Mouse (Mus musculus): ENCODE results near the gene Pou4f1. TPM values are rescaled to one million over a fixed set of nuclear protein-coding genes. Genes with fewer than 3 reads are reported as not detected.
"Not testable (repeated sequence)": the region's sequence is repeated elsewhere in the genome, so short reads cannot be mapped to it uniquely, and the experiment has no call there.

Gene Pou4f1
- polyA plus RNA-seq (2012; rRNA removed): 0.01 and 0.08 TPM in 2 replicates

DNA sequence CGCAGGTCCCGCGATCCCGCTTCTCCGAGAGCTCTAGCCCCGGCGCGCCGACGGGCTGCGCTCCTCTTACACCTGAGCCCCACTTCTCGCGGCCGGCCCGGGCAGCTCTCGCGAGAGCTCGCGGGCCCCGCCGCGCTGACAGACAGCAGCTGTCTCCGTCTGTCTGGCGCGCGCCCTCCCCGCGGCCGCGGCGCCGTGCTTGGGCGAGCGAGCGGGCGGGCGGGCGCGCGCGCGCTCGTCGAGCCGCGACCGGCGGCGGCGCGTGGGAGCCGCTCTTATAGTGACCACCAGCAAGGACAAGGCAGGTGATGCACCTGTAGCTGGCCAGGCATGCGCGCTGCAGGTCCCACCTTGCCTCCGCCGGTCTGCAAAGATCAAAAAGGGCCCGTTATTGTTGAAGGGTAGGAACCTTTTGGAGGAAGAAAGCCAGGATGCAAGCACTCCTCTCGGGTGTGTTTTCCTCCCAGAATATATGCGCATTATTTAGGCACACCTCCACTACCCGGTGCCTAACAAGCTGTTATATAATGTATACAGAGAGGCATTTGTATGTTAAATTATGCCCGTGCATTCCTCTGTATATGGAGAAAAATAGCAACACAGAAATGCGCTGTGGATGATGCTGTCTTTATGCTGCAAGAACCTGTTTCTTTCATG is at the start of gene Pou4f1:
Gene Pou4f1, minus strand, starts transcription at position 34 of the 657 bp plus-strand sequence.
- no peak for DNase-seq (ENCODE audit: low spot score)

DNA sequence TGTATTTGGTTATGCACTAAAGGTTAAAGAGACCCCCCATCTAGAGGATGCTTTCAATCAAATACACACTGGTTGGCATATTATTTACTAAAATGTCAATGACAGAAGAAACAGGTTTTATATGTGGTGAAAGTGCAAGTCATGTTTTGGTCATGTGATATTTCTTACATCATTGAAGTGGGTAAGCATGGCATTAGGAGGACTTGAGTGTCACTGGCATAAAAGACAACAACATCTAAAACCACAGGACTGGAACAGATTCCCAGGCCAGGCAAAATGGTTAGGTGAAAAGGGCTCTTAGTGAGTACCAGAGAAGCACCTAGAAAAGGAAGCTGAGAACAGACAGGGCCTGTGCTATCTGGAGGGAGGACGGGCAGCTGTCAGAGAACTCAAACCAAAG is 43.9 kb upstream of the Pou4f1 start:
- DNase-seq (ENCODE audit: low spot score): no peak

DNA sequence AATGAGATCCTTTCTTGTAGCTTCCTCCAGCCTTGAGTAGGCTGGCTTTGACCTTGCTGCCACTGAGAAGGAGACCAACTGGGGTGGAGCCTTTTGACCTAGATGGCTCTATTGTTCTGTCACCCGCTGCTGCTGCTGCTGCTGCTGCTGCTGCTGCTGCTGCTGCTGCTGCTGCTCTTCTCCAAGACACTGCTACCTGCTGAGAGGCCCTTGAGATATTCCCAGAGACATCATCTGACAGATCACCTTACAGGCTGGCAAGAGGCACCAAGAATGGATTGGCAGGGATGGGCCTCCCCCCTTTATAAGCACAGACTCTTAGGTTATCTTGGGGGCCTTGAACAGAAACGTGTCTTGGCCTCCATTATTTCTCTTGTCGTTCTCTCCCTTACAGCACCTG is 35.0 kb upstream of the Pou4f1 start:
- DNase-seq (ENCODE audit: low spot score): not testable (repeated sequence)

DNA sequence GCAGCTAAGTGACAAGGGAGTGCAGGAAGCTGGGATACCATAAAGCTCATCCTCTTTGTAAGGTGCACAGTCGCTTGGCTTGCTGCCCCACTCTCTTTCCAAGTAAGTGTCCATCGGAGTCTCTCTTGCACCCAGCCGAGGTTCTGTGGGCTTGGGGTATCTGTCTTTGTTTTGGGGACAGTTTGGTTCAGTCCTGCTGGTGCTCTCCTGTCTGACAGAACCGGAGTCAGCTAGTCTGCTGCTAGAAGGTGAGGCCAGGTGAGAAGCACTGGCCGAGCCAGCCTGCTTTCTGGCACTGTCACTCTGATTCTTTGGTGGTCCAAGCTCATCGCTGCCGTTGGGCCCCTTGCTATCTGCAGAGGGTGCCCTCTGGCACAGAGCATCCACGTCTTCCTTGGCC is 12.0 kb upstream of the Pou4f1 start:
- DNase-seq (ENCODE audit: low spot score): no peak

DNA sequence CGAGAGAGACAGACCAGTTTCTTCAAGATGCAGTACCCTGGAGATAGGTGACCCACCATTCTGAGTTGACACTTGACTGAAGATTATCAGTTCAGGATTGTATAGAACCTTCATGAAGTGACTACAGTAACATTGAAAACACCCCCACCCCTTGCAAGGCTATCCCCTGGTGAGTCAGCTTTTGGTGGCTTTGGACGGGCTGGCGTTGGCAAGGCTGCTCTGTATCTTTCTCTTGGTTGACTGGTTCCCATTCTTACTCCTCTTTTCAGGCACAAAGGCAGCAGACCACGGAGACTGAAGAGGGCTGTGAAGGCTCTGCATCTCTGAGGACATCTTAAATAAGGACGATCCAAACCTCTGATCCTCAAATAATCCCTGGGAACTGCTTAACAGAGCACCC is 10.8 kb upstream of the Pou4f1 start:
- DNase-seq (ENCODE audit: low spot score): no peak

DNA sequence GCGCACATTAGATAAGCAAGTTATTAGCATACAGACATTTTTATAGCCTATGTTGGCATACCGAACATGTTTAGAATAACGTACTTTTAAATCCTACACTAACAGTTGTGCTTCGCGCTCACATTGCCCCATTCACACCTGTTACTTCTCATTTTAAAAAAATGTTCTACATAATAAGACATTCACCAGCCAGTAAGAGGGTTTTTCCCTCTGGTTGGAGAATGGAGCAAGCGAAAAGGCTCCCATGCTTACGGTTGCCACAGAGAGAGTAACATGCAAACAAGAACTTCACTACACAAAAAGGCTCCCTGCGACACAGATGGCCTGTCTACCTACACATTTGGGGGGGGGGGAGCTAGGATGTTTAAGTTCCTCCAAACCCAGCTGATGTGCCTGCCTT is 9.8 kb upstream of the Pou4f1 start:
- no peak for DNase-seq (ENCODE audit: low spot score)

DNA sequence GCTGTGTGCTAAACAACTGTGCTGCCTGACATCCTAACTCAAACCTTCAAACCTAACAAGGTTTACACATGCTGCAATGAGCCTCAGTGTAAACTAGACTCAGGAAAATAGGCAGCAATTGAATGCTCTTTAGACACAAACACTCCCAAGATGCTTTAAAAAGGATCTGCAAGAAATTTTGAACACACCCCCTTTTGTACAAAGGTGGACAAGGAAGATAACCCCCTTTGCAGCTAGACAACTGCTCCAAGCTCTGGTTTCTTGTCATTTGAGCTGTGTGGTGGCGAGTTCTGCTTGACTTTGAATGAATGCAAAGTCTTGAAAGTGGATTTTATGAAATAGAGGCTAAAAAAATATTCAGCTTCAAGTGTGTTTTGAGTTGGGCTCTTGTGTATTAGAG is 7.6 kb upstream of the Pou4f1 start:
- DNase-seq (ENCODE audit: low spot score): no peak

DNA sequence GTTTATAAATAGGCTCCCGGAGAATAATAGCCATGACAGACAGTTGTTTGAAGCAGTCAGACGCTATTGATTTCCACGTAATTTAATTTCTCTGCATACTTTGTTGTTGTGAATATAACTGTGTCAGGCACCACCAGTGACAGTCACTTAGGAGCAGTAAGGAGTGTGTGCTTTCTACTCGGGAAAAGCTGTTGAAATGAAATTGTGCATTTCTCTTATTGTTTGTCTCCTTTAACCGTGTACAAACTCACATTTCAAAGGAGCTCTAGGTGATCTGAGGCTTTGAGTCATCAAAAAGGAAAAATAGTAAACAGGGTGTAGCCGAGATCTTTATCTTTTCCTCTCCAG is 798 bp upstream of the Pou4f1 start:
- DNase-seq (ENCODE audit: low spot score): no peak

DNA sequence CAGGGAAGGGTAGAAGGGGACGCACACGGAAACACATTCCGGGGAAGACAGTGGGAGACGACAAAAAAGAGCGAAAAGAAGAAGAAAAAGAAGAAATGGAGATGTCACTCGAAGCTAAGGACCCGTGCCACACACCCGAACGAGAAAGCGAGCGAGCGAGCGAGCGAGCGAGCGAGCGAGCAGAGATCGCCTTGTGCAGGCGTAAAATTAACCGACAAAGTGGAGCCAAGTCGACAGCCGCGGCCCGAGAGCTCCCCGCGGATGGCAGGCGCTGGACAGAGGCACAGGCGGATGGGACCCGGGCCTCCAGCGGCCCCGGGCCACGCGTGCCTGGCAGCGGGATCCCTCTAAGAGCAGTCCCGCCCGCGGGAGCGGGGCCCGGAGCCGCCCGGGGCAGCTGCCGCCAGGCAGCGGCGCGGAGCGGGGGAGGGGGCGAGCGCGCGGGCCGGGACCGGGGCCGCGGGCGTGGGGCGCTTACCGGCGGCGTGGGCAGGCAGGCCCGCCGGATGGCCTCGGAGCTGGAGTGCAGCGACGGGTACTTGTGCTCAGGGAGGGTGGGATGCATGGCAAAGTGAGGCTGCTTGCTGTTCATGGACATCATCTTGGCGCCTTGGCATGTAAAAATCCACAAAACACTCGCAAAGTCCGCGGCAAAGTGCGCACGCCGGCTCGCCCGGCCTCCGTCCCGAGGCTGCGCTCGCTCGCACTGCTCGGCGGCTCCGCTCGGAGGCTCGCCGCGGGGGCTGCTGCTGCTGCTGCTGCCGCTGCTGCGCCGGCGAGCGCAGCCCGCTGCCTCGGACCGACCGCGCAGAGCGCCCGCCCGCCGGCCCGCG is 450 bp downstream of the Pou4f1 start:
- no peak for DNase-seq (ENCODE audit: low spot score)

DNA sequence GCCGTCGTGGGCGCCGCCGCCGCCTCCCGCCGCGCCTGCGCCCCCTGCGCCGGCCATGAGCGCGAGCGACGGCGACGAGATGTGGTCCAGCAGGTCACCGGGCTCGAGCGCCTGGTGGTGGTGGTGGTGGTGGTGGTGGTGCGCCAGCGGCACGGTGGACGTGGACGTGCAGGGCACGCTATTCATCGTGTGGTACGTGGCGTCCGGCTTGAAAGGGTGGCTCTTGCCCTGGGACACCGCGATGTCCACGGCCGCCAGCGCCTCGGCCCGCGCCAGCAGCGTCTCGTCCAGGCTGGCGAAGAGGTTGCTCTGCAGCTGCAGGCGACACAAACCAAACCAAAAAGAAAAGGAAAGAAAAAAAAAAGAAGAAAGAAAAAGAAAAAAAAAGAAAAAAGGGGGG is 1.2 kb downstream of the Pou4f1 start:
- no peak for DNase-seq (ENCODE audit: low spot score)

DNA sequence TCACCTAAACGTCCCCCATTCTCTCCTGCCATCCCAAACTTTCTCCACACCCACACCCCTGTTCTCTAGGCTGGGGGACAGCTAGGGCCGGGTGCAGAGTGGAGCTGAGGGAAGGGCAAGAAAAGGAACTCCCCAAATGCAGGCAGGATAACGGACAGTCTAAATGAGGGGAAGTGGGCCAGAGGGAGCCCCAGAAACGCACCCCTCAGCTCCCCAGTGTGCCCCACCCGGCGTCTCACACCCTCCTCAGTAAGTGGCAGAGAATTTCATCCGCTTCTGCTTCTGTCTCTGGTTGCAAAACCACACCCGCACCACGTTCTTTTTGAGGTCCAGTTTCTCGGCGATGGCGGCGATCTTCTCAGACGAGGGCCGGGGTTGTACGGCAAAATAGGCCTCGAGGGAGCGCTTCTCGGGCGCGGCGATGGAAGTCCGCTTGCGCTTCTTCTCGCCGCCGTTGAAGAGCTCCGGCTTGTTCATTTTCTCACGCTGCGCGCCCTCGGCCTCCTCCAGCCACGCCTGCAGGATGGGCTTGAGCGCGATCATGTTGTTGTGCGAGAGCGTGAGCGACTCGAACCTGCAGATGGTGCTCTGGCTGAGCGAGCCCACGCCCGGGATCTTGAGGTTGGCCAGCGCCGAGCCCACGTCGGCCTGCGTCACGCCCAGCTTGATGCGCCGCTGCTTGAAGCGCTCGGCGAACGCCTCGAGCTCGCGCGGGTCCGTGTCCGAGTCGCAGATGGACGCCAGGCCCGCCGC is 2.1 kb downstream of the Pou4f1 start:
- DNase-seq (ENCODE audit: low spot score): no peak

DNA sequence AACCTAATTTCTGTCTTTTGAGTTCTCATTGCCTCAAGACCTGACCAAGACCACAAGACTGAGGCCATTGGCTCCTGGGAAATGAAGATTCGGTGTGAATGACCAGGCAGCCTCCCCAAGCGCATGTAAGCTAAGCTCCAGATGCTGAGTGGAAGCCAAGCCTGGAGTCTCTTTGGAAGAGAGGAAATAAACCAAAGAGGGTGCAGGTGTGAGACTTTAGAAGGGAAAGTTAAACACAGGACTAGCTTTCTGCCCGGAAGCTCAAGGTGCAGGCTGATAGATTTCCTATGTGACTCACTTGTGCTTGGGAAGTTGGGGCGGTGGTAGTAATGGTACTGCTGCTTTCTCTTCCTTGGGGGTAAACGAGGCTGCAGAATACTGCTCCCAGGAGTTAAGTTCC is 3.0 kb downstream of the Pou4f1 start:
- no peak for DNase-seq (ENCODE audit: low spot score)

DNA sequence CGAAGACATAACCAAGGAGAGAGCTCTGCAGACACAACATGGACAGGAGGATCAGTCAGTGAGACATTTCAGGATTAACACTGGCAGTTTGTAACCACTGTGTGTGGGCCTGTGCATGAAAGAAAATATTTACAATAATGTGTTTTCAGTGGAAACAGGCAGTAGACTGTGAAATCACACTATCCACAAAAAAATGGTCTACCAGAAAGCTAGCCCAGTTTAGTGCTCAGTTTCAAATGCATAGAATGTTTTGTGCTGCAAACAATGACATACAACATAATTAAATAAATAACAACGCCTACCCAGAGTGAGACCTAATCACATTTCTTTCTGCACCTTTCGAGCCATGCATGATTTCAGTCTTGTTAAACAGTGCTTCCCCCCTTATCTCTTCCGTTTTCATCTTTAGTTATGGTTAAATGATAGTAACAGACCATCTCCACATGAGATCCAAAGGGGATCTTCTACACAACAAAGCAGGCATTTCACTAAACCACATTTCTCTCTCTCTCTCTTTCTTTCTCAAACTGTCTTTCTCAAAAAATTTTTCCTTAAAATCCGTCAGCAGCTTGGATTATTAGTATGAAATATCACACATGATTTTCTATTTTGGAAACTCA is 4.1 kb downstream of the Pou4f1 start:
- no peak for DNase-seq (ENCODE audit: low spot score)

DNA sequence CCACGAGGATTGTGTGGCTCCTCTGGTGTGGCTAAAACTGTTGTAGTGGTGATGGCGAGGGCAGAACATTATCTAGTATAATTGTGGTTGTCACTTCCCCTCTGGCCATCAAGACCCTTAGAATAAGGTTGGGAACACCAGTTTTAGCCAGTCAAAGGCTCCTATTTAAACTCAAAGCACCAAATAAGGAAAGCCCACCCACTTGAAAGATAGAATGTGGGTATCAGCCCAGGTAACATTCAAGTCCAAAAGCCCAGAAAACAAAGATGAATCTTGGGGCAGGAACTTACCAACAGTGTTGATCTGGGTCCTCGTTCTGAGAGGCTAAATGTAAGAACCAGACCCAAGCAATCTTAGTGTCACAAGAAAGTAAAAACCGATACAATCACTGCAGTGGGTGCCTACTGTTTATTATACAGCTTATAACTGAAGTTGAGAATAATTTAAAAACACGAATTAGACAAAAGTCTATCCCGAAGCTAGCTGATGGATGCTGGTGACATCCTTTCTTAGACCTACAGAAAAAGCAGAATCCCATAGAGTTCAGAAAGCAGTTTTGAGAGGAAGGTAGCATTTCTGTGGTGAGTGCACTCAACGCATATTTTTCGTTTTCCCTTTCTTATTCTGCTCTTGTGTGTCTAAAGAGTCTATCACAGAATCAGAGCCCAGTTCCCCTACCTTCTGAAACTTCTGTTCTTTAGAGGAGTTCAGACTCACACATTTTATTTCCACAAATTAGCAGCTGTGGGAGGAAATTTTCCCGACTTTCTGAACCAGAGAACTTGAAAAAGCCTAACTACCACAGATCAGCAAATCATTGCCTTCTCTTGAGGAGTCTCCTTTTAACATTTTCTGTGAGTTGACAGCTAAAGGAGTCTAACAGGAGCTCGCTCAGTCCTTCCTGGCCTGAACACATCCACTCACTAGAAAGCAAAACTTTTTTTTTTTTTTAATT is 6.2 kb downstream of the Pou4f1 start:
- DNase-seq (ENCODE audit: low spot score): no peak

DNA sequence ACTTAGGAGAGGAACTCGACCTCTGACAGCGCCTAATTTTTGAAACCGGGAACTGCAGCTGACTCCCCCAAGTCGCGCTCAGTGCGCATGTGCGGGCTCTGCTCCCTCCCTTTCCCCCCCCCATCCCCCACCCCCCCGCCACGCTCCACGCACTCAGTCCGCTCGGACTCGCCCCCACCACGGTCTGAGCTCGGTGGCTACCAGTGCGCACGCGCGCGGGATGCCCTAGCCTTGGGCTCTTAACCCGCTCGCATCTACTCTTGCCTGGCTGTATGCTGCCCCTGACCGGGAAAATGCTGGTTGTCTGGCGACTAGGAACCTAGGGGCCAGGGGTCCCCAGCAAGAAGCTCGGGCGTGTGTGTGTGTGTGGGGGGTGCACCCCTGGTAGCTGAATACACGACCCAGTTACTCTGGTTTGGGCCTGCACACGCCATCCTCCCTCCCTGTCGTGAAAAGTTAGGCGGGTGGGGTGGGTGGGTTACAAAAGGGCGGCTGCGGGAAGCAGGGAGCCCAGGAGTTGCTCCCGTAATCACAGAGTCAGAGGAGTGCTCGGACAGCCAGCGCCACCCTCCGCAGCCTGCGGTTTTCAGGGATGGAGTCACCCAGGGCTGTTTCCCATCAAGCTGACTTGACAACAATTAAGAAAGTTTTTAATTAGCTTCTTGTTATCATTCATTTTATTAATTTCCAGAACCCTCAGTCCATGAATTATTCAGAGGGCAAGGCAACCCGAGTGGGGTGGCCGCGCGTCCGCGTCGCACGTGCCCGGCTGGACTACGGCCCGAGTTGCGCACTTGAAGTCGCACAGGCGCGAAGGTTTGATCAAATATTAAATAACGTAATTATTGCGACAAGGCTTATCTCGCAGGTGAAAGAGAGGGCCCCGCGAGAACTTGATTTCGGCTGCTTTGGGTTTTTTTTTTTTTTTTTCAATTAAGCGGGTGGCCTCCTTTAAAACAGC is 7.2 kb downstream of the Pou4f1 start:
- DNase-seq (ENCODE audit: low spot score): no peak

DNA sequence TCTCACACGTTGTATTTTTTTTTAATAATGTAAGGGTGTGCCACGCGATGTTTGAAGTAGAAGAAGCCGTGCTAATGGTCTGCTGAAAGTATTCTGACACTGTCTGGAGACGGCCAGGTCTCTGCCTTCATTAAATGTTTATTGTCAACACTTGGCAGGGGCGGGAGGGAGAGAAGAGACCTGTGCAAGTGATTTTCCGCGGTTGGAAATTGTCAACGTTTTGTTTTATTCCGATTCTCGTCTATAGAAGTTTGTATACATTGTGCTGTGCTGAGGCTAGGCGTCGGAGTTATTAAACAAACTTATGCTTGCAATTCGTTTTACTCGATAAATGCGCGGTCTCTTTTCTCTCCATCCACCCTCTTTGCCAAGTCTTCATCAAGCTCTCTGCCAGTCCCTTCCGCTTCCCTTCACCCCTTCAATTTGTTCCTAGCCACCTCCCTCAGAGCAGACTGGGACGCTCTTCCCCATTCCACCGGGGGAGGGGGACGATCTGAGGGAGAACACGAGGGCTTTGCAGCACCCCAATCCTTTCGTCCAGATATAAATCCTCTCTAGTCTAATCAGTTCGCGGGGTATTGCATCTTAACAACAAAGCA is 8.2 kb downstream of the Pou4f1 start:
- DNase-seq (ENCODE audit: low spot score): no peak

DNA sequence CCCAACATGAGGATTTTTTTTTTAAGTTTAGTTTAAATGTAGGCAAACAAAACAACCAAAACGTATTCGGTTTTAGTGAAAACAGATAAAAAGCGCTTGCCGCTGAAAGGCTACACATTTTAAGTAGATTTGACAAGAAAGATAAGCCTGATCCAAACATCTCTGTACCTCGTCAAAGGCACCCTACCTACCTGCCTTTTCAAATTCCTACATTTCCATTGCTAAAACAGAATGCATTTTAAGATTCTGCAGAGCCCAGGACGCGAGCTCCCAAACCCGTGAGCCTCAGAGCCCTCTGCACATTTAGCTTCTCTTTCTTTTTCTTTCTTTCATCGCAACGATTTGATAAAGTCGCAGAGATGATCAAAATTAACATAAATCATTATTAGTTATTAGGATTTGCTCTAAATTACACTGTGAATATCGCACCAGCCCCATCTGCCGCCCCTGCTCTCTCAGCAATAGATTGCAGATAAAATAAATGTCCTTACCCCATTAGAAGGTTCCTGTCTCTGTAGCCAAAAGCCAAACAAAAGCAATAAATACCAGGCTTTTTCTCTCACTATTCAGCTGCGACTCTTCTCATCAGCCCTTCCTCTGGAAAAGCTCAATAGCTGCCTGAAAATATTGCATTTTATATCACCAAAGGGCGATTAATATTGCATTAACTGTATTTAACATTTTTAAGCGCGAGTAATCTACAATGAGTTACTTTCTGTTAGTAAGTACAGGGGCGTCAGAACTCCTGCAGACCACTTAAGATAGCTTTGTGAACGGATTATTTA is 8.9 kb downstream of the Pou4f1 start:
- DNase-seq (ENCODE audit: low spot score): no peak

DNA sequence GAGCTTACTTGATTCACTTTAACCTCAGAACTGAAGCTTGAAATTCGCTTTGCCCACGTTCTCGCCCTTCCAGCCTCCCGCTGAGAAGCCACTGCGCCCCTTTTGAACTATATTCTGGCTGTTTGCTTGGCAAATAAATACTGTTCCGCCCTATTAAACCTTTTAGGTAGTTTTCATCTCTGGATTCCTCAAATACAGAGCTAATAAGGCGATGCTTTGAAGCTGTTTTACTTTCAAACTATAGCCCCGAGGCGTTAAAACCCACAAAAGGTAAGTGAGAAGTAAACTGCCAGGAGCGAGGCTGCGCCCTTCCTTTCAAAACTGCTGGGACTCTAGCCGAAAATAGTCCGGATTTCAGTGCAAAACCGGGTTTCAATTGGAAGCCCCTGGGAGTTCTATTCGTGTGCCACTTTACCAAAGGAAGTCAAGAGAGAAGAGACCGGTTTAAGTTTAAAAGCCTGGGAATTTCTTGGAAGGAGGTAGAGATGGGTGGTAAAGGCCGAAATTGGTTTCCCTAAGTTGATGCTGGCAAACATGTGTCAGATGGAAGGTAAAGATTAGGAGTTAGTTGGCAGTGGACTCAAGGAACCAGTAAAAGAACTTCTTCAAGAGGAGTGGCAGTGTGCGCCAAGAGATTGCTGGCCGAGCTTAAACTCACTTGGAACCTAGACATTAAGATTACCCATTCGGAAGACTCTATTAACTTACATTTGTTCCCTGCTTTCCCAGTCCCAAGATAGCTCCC is 9.7 kb downstream of the Pou4f1 start:
- DNase-seq (ENCODE audit: low spot score): no peak
